Mouse (Mus musculus) brown adipose tissue, adult 24 weeks (tissue): ENCODE measurements around the gene 2010106E10Rik. TPM values are rescaled to one million over a fixed set of nuclear protein-coding genes. Genes with fewer than 3 reads are reported as not detected.
A peak's percentile ranks its signal among the peaks of the same experiment; 100 is the strongest.

ENCODE experiments used
- H3K27ac ChIP-seq: fragments of 200-500 bp; replicated peaks from 2 replicates; pipeline ENCODE4 v1.5.1; 2012; ENCODE audit warnings: low read depth, mild to moderate bottlenecking, low read length
- H3K4me1 ChIP-seq: fragments of 200-500 bp; 2 replicates; pipeline ENCODE4 v1.6.1; 2012; ENCODE audit warnings: low read length, mixed read lengths; ENCODE audit not compliant: control insufficient read depth, insufficient read depth, insufficient read length
- H3K4me3 ChIP-seq: fragments of 200-500 bp; 2 replicates; pipeline ENCODE4 v1.5.1; 2012; ENCODE audit warnings: low read depth, mild to moderate bottlenecking, low read length, moderate library complexity; ENCODE audit not compliant: insufficient read depth
- polyA plus RNA-seq: library from polyadenylated mRNA; stranded (reverse); fragments of >200 nt; gene quantifications from 2 replicates; pipeline ENCODE4 v1.2.4, GENCODE M21; 2012; ENCODE audit not compliant: missing spikeins, insufficient read depth, insufficient read length

The 2010106E10Rik gene
- polyA plus RNA-seq: not detected in 2 replicates

GRCm38 (mm10) chrX:112494974-112495373, at the start of gene 2010106E10Rik:
Gene 2010106E10Rik (plus strand): TSS chrX:112495274.
- Histone ChIP-seq H3K27ac (no peak within 1 kb of the TSS), H3K4me1 (no peaks in the 10 kb centered on the region), H3K4me3 (no peak within 1 kb of the TSS)

- no peak overlapping the region for H3K27ac ChIP-seq
- H3K4me1 ChIP-seq: no peaks in the 10 kb centered on the region
- H3K4me3 ChIP-seq: no peak overlapping the region
Measured at GRCm38 (mm10) chrX:112505651-112506050, 10.6 kb downstream of the 2010106E10Rik start.

DNA sequence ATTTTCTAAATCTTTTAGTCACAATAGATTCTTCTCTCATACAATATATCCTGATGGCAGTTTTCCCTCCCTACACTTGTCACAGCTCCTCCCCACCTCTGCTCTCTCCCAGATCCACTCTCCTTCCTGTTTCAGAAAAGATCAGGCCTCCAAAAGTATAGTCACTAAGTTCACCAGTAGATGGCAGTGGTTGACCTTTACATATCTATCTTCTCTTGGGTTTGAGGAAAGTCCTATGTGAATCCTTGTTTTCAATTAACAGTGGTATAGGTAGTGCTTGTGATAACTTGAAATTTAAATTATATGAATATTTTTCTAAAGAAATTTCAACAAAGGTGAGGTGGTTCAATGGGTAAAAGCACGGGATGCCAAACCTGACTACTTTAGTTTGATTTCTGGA, 29.7 kb downstream of the 2010106E10Rik start:
- Histone ChIP-seq H3K4me1 (no peaks in the 10 kb centered on the region), H3K4me3 (no peak overlapping the region), H3K27ac (no peak overlapping the region)

DNA sequence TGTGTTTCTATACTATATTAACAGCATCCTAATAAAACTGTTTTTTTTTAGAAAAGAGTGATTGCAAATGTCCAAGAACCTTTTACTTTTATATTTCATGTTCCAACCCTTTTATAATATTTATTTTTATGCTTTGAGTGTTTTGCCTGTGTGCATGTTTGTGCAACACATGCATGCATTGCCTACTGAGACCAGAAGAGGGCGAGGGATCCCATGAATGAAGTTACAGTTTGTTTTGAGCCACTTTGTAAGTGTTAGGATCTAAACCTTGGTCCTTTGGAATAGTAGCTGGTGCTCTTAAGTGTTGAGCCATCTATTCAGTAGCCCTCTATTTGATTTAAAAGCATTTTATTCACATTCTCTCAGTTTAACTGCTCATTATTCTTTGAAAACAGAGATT, 48.0 kb downstream of the 2010106E10Rik start:
- no peak overlapping the region for H3K27ac ChIP-seq
- H3K4me1 ChIP-seq: no peaks in the 10 kb centered on the region
- no peak overlapping the region for H3K4me3 ChIP-seq

DNA sequence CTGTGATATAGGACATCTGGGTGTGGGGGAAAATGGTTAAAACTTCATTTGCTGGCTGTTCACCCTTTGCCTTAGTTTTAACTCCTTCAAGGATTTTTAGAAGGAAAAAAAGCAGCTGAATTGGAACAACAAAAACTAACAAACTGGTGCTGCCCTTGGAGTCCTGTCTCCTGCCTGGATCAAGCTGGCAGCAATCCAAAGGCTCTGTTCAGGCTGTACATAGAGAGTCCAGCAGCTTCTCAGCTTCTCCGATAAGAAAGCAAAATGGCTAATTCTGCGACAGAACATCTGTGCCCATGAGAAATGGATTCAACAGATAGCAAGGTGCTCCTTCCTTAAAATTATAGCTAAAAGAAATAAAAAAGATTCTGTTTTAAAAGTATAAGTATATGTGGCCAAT, 72.6 kb downstream of the 2010106E10Rik start:
- H3K27ac ChIP-seq: no peak overlapping the region
- H3K4me1 ChIP-seq: no peaks in the 10 kb centered on the region
- H3K4me3 ChIP-seq: no peak overlapping the region

GRCm38 (mm10) chrX:112600511-112601305, 105.6 kb downstream of the 2010106E10Rik start, which contains the start of gene Zfp711:
Gene Zfp711 (plus strand): TSS chrX:112600526.
- Histone ChIP-seq H3K27ac (no peak within 1 kb of the TSS), H3K4me1 (no peaks in the 10 kb centered on the region), H3K4me3 (peak within 1 kb of the TSS; percentile 65)

DNA sequence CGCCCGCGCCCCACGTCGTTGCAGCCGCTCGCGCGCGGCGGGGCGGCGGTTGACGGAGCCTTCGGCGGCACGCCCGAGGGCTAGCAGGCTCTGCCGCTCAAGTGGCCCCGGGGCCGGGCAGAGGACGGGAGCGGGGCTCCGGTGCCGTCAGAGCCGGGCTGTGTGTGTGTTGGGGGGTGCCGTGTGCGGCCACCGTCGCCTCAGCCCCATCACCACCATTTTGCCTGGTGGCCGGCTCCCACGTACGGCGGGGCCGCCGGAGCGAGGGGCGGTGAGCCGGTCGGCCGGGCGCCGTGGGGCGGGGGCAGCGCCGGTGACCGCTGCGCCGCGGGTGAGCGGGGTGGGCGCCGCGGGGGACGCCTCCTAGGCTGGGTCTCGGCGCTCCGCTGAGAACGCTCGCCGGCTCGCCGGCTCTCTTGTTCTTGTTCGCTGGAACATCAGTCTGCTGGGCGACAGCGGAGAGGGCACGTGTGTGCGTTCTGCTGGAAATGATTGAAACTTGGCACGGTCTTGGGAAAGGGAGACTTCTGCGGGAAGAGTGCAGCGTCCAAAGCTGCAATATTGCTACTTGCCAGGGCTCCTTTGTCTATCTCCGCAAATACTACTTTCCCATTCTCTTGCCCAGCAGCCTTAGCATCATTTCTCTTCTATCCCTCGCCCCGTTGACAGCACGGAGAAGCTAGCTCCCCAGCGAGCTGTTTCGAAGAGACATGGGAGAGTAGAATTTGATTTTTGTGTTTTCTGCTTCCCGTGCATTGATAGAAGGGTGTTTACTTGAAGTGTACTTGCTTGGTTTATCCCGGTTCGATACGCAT, 106.4 kb downstream of the 2010106E10Rik start:
- H3K4me3 ChIP-seq: peak overlapping the region; percentile 65
- H3K4me1 ChIP-seq: no peaks in the 10 kb centered on the region
- no peak overlapping the region for H3K27ac ChIP-seq

Other genes starting within 250 kb of the 2010106E10Rik start
- gene Apool, start 183.9 kb upstream of the 2010106E10Rik start, polyA plus RNA-seq: 144 and 157 TPM in 2 replicates
- gene Satl1, start 88.5 kb upstream of the 2010106E10Rik start, polyA plus RNA-seq: not detected in 2 replicates
- not detected in 2 replicates for gene Zfp711, start 105.3 kb downstream of the 2010106E10Rik start, polyA plus RNA-seq
- gene Pof1b, start 203.4 kb downstream of the 2010106E10Rik start, polyA plus RNA-seq: 0.28 TPM in 1 of 2 replicates, not detected in the other